Mouse (Mus musculus) spleen, adult 2 months (tissue): ENCODE data around the gene Vwf.

Experiments used
- CTCF ChIP-seq: fragments of 200-500 bp; IDR thresholded peaks from 2 replicates; pipeline ENCODE4 v1.5.1; 2011; ENCODE audit warnings: mild to moderate bottlenecking, inconsistent platforms; ENCODE audit not compliant: insufficient read depth, insufficient read length, insufficient replicate concordance; ENCODE audit errors: extremely low read depth
- POLR2A ChIP-seq: fragments of 200-500 bp; IDR thresholded peaks from 2 replicates; pipeline ENCODE4 v1.6.1; 2011; ENCODE audit warnings: low read depth, low read length, inconsistent platforms

DNA sequence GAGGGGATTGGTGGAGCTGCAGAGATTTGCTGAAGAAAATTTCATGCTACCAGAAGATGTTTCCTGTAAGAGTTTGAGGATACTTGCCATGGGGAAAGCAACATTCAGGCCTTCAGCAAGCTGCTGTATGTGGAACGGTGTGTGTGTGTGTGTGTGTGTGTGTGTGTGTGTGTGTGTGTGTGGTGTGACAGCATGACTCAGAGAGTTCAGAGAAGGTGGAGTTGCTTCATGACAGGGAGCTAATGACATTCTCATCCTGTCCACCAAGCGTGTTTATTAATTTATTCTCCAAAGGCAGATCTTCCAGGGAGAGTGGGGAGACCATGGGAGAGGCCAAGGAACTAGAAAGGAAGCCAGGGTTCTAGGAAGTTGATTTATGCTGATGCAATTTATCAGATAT, 117.3 kb downstream of the Vwf start:
- no peak for TF ChIP-seq CTCF
- TF ChIP-seq POLR2A, result no peak
